Mouse (Mus musculus): Measurements from ENCODE around the gene Slc16a6.

Gene Slc16a6

DNA sequence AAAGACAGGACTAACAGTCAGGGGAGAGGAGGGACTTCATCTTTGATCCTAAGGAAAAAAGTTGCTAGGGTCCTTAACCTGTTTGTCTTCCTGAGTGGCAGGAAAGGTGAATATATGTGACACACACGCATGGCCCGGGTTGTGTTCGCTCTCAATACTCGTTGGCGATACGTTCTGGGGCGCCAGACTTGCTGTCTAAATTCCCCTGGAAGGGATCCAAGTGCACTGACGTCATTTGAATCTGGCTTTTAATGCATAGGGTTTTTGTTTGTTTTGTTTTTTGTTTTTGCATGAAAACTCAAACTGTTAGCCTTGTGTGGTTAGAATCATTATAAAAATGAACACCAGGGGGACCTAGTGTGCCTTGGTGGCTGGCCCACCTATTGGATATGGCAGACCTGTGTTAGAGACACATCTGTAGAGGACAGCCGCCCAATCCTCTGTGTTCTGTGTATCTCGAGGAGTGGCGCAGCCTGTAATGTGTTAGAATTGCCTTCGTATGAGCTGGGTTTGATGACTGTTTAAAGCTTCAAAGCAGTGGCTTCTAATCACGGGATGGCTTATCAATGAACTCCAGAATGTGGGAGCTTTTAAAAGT is 27.9 kb downstream of the Slc16a6 start:
- no peak for DNase-seq (ENCODE audit: low read depth, low spot score)

DNA sequence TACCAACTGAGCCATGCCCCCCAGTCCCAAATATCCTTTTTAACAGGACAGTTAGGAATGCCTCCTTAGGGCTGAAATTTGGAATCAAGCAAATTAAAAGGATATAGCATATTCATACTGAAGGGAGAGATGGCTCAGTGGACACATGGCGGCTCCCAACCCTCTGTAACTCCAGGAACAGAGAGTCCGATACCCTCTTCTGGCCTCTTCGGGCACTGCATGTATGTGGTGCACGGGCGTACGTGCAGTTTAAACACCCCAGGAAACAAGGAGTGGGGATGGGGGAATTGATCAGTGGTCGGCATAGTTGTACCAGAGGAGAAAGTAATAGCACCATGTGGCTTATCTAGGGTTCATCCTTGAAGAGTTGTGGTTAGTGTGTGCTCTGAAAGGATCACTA is 28.8 kb downstream of the Slc16a6 start:
- no peak for DNase-seq (ENCODE audit: low read depth, low spot score)

DNA sequence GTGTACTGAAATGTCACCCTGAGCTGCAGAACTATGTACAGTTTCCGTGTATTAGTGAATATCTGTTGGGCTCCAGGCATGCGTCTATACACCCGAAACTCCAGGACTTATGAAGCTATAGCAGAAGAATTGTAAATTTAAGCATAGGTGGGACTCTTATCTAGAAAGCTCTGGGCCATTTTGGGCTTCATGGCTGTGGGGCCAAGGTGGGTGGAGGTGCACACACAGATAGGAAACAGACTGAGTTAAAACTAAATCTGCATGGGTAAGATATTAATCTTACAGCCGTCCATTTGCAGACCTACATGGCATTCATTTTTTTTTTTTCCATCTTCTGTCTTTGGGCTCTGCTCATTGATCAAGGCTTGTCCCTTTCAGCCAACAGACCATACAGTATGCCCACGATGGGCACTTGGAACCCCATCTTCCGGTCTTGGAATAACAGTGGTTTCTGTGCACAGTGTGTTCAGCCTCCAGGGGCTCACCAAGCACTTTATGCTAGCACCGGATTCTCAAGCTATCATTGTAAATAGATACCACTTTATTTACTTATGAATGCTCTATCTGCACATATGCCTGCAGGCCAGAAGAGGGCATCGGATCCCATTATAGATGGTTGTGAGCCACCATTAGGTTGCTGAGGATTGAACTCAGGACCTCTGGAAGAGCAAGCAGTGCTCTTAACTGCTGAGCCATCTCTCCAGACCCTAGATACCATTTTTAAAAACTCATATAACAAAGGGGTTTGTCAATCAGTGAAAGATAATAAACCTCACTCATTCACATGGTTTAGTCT is 29.7 kb downstream of the Slc16a6 start:
- DNase-seq (ENCODE audit: low read depth, low spot score) = no peak

DNA sequence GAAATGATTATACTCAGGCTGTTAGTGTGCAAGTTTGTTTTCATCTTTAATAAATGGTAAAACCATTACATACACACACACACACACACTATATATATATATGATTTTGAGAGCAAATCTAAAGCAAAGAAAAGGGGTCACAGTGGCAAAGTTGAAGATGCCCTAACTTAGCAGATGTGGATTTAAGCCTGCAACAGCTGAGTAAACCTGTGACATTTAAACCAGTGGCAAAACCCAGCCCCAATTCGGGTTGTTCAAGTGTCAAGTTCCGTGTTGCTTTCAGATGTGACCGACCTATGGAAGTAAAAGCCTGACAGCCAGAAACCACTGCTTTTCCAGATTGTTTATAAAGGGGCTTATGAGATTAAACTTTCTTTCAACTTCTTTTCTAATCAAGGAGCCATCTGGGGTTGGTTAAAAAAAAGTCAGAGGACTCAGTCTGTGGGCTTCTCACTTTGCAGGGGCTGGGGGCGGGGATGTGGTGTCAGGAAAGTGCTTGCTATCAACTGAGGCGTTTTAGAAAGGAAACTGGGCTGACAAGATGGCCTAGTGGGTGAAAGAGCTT is 31.1 kb downstream of the Slc16a6 start:
- no peak for DNase-seq (ENCODE audit: low read depth, low spot score)

DNA sequence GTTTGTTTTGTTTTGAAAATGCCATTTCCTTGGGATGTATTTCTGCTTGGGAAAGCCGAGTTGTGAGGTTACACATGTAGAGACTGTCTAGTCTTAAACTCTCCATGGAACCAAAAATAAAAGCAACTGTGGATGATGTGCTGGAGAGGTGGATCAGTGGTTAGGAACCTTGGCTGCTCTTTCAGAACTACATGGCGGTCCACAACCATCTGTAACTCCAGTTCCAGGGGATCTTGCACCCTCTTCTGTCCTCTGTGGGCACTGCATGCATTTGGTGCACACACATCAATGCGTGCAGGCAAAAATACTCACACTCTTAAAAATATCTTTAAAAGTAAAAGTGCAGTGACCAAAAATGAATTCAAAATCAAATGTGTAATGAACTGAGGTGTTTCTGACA is 32.3 kb downstream of the Slc16a6 start:
- DNase-seq (ENCODE audit: low read depth, low spot score) = no peak

DNA sequence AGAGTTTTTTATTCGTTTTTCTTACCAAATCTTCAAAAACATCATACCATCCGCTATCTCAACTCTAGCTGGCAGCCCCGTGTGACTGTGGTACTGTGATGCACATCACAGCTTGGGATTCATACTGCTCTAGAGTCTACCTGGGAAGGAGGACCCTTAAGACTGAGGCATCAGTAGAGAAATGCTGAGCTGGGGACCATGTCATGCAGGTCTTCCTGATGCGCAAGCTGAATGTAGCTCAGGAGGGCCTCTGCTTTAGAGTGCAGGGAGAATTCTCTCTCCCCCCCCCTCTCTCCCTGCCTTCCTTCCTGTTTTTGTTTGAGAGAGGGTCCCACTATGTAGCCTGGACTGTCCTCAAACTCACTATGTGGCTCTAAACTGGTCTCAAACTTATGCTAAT is 32.8 kb downstream of the Slc16a6 start:
- DNase-seq (ENCODE audit: low read depth, low spot score) = no peak

DNA sequence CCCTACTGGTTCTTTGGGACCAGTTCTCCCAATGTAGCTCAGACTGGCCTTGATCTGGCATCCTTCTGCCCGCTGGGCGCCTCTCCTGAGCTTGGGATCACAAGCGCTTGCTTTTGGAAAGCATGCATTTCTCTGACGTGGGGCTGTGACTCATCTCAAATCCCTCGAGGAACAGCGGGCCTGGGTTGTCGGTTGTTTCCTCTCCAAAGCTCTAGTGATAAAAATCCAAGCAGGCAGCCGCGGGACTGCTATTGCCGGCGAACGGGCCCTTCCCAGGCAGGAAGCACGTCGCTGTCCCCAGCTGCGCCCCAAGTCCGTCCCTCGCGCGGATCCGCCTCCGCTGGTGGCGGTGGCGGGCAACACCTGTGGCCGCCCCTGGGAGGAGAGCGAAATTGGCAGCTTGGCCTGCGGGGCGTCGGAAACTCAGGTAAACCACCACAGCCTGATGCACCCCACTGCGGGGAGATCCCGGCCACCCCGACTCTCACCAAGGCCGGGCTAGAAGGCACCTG is 33.5 kb downstream of the Slc16a6 start:
- DNase-seq (ENCODE audit: low read depth, low spot score) = peak; percentile 56

DNA sequence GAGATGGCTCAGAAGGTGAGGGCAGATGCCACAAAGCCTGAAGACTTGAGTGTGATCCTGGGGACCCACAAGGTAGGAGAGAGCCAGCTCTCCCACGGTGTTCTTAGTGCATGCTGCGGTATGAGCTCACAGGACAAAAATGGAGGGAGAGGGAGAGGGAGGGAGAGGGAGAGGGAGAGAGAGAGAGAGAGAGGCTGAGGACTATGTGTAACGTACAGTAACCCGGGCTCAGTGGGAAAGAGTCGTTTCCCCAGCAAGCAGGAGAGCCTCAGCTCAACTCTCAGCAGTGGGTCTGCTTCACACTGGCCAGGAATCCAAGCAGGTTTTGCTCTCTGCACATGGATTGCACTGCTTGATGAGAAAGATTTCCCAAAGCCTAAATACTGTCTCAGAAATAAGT is 34.2 kb downstream of the Slc16a6 start:
- DNase-seq (ENCODE audit: low read depth, low spot score) = no peak

DNA sequence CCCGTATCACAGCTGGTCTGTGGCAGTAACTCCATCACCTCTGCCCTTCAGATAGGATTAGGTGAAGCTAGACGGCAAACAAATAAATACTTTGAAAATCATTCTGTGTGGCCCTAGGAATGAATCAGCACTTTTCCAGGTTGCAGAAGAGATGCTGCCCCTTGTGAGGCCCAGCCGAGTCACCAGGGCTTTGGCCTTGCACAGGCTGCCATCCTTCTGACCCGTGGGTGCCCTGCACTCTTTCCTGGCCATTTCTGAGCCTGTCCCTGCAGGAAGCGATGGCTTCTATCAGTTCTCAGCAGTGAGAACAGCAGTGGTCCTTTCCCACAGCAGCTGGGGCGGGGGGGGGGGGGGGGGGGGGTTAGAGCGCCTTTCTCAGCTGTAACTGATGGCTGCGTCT is 36.5 kb downstream of the Slc16a6 start:
- DNase-seq (ENCODE audit: low read depth, low spot score) = no peak

DNA sequence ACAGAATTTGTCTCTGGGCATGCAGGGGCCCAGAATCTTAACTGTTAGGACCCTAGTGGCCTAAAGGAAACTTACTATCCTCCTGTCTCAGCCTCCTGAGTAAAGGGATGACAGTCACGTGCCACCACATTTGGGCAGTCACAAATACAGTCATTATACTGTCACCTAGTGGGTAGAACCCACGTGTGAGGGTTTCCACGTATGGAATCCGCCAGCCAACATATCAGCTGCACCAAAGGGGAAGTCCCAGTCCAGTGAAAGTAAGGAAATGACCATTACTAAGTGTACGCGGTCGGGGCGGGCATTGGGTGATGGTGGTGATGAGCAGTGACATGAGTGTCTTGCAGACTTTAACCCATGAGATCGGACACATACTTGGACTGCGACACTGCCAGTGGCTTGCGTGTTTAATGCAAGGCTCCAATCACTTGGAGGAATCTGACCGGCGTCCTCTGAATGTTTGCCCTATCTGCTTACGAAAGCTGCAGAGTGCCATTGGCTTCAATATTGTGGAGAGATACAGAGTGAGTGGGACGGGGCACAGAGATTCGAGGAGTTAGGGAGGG is 39.1 kb downstream of the Slc16a6 start:
- DNase-seq (ENCODE audit: low read depth, low spot score) = no peak

DNA sequence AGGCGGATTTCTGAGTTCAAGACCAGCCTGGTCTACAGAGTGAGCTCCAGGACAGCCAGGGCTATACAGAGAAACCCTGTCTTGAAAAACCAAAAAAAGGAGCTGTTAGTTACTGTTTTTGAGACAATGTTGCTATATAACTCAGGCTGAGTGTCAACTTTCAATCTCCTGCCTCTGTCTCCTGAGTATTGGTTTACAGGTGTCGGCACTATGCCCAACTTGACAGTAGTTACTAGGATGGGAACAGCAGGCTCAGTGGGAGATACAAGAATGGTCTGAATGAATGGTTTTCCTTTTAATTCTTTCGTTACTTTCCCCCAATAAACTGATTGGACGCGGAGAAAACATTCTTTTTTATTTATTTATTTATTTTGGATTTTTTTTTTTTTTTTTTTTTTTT is 46.0 kb downstream of the Slc16a6 start:
- no peak for DNase-seq (ENCODE audit: low read depth, low spot score)

DNA sequence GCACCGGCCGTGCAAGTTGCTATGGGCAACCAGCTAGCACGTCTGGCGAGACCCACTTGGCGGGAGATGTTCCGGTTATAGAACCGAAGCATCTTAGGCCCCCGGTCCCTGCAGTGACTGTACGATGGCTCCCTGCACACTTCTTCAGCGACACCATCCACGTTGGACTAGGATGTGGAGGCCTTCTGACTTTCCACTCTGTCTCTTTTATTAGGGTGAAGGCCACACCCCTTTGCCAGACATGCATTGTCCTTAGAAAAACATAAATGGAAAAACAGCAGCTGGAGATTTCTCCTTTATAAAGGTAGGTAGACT is 47.2 kb downstream of the Slc16a6 start:
- no peak for DNase-seq (ENCODE audit: low read depth, low spot score)

DNA sequence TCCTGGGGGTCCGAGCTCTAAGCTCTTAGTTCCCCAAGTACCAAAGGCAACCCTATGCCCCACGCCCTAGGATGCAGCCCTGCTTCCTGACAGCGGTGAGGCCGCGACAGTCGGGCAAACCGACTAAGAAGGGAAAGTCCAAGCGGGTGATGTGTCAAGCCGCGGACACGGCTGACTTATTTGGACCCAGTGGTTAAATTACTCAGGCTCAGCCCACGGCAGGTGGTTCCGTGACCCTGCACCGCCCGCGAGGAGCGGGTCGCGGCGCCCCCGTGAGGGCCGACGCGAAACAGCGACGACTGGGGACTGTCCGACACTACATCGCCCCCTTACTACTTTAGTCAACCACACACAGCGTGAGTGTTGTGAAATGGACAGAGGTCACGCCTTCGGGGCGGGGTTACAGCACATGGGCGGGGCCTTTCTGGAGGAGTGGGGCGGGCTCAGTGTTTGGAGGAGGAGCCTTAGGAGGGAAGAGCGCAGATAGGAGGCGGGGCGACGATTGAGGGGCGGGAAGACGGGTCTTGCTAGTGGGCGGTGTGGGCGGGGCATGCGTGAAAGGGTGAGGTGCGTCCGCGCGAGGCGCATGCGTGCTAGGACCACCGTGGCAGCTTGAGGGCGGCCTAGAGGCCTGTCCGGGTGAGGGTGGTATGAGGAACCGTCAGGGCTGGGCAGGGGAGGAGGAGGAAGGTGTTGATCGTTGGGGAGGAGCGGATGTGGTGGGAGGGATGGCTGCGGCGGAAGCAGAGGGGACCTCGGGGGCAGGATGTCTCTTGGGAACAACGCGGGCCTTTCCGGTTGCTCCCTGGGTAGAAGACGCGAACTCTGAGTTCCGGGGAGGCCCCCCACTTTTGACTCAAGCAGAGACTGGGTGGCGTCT is 47.8 kb downstream of the Slc16a6 start, which contains the start of gene Amz2:
Amz2 (plus strand) TSS at position 555 of the 880 bp plus-strand sequence.
- DNase-seq (ENCODE audit: low read depth, low spot score) = peak; percentile 98

DNA sequence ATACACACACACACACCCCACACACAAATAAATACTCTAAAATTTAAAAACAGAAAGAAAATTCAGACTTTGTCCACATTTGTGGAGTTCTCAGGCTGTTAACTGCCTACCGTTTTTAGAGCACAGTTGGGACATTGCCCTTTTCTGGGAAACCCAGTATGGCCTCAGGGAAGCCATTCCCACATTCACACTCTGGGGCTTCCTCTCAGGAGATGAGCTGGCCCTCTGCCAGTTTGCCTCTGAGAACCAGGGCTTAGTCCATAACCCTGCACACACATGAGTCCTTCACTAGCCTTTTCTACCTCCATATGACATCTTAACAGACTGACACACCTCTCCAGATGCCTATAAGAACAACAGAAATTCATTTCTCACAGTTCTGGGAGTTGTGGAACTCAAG is 50.1 kb downstream of the Slc16a6 start:
- DNase-seq (ENCODE audit: low read depth, low spot score) = no peak

DNA sequence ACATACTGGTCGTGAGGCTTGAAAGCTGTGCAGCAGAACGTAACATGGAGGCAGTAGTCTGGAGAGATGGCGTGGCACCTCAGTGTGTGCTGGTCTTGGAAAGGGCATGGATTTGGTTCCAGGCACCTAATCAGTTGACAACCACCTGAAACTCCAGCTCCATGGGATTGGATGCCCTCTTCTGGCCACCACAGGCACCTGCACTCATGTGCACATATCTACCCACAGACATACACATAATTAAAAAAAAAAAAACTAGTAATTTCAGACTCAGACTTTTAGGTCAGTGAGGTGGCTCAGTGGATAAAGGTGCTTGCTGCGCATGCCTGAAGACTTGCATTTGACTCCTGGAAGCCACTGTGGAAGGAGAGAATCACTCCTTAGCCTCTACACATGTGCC is 51.1 kb downstream of the Slc16a6 start:
- DNase-seq (ENCODE audit: low read depth, low spot score) = no peak

DNA sequence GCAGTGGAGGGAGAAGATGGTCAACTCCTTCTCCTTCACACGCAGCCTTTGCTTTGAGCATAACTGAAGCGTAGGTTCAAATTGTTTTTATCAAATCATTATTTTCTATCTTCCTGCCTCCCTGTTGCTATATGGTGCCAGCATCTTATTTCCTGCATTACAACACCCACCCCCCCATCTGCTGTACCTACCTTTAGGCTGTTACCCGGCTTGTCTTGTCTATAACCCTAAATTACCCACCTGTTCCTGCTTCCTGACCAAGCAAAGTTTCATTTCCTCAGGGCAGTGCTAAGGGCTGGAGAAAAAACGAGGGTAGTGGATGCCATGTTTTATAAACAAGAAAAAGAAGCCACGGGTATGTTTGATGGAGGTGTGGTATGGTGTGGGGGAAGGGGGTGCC is 52.2 kb downstream of the Slc16a6 start:
- no peak for DNase-seq (ENCODE audit: low read depth, low spot score)

DNA sequence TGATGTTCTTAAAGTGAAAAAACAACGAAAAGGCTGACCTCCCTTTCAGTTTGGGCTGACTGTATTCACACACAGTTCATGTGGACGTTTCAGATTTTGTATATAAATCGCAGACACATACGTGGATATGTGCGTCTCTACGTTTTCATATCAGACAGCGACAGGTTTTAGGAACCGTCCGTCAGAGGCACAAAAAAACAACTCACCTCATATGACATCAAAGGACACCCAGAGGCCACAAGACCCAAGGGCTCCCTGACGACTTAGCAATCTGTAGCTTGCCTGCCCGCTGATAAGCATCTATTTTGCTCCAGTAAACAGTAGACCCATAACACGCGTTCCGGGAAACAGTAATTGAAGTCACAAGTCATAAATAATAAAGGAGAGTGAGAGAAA is 52.8 kb downstream of the Slc16a6 start:
- no peak for DNase-seq (ENCODE audit: low read depth, low spot score)

DNA sequence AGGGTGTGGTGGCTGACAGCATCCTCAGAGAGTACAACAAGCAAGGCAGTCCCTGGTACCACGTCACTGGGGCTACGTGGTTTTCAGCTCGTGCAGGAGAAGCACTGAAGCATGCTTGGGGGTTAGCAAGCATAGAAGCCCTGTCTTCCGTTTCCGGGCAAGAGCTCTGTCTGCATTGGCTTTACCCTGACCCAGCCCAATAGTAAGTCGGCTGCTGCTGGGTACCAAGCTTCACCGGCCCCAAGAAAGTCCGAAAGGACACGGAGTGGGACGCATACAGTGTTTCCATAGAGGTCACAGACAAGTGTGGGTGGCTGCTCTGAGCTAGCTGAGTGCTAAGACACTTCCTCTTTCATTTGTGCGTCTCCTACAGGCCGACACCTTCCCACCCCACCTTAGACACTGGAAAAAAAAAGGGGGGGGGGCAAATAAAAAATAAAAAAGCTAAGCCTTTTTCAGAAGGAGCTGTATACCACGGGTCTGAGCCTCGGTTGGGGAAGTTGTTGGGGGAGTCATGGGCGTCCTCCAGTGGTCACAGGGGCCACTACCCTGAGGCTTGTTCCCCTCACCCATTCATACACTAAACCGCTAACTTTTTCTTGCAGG is 53.3 kb downstream of the Slc16a6 start:
- DNase-seq (ENCODE audit: low read depth, low spot score) = no peak

DNA sequence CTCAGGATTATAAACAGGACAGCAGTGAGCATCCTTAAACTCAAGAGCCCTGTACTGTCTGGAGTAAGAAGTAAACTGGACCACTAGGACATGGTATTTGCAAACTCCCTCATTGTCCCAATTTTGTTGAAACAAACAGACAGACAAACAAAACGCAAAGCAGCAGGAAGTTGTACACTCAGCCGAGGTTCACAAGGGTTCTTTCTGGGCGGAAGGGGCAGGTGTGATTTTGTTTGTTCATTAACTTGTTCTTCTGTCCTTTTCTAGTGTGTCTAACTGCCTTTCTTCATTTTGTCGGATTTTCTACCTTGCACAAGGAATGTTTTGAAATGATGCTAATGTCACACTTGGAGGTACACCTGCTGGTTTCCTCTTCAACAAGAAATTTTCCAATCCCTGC is 53.9 kb downstream of the Slc16a6 start:
- no peak for DNase-seq (ENCODE audit: low read depth, low spot score)

DNA sequence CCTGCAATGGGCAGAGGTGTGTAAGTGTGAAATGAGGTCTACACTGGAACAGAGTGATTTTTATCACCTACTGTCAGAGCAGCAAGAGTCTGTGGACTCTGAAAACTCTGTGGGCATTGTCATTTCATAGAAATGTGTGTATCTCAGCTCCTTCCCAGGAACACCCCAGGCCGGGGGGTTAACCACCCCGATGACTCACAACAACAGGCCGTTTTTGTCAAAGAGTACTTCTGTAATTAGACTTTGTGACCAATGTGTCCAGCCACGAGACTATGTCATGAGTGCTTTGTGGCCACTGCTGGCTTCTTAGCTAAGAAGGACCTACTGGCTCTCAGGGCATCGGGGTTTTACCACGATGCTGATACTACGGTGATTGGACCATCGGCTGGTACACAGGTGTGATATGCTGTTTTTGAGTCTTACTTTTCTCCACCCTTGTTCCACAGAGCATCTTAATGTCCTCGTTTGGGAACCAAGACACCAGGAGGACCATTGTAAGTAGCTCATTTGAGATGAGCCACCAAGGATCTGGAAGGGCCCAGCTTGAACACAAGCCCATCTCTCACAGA is 55.8 kb downstream of the Slc16a6 start:
- DNase-seq (ENCODE audit: low read depth, low spot score) = no peak
